Mouse (Mus musculus) erythroblast, embryonic 14.5 days (primary cell): ENCODE results near the gene Trpm3.

Experiments used
- GATA1 ChIP-seq: IDR thresholded peaks from 2 replicates; pipeline ENCODE4 v1.6.1; 2012; ENCODE audit warnings: low read length, inconsistent platforms, mixed read lengths
- TAL1 ChIP-seq: IDR thresholded peaks from 3 replicates; pipeline ENCODE4 v1.6.1; 2012; ENCODE audit warnings: low read length, inconsistent platforms, mixed read lengths

DNA sequence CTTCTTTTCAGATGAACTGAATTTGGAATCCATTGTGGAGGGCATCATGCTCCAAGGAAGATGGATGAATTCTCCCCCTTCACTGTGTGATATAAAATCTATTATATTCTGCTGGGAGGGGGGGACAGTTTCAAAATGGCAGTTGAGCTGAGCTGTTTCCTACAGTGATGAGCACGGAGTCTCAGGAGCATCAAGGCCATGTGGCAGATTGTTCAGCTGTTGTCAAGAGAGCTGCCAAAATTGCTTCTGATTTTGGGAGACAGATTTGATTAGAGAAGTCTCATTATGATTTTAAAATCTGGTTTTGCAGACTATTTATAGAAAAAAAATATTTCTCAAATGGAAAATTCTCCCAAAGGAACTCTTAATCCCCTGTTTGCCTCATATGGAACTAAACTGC is 255.9 kb downstream of the Trpm3 start:
- no peak for TF ChIP-seq GATA1
- no peak for TF ChIP-seq TAL1
